Mouse (Mus musculus): ENCODE results near the gene Cers6.
A peak's percentile ranks its signal among the peaks of the same experiment; 100 is the strongest.

Cers6 gene

DNA sequence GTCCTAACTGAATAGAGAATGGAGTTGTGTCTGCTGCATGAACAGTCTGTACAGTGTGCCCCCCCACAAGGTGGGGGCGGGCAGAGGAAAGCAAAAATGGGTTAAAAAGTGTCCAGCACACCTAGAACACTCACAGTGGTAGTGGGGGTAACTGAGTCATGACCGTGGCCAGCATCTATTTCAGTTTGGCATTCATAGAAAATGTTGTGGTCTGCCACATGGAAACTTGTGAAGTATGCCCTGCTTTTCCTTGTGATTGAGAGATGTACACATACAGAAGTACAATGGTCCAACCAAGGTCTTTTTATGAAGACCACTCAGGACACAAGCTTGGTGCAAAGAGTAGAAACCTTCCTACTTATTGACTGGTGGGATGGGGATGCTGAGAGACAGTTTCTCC is 24.0 kb downstream of the Cers6 start:
- no peak for DNase-seq

GRCm38 (mm10) chr2:68885766-68886496 is 24.7 kb downstream of the Cers6 start:
- peak; percentile 49 for DNase-seq

DNA sequence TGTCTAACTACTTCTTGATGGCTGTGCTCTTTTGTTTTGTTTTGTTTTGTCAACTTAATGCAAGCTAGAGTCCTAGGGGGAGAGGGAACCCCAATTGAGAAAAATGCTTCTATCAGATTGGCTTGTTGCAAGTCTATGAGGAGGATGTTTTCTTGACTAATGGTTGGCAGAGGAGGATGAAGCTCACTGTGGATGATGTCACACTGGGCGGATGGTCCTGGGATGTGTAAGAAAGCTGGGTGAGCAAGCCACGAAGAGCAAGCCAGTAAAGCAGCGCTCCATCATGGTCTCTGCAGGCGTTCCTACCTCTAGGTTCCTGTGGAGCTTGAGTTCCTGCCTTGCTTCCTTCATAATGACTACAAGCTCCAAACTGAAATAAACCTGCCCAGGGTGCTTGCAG is 25.4 kb downstream of the Cers6 start:
- DNase-seq, result no peak

DNA sequence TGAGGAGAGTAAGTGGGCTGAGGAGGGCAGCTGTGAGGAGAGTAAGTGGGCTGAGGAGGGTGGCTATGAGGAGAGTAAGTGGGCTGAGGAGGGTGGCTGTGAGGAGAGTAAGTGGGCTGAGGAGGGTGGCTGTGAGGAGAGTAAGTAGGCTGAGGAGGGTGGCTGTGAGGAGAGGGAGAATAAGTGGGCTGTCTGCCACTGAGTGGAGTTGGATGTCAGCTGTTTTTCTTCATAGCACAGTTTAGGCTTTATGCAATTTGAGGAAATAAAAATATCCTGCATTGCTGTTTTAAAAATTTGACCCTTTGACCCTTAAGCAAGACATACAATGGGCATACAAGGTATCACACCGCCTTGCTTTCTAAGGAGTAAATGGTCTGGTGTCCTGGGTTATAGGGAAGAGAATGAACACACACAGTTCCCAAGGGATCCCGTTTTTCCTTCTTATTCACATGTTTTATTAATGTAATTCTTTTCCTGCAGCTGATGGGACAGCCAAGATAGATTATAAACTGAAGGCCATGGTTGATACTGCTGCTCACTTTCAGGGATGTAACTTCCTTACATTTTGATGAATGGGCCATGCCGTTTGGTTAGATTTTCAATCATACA is 27.0 kb downstream of the Cers6 start:
- DNase-seq, result peak; percentile 53

- no peak for DNase-seq
Observed at GRCm38 (mm10) chr2:68889661-68890170, 28.5 kb downstream of the Cers6 start.

DNA sequence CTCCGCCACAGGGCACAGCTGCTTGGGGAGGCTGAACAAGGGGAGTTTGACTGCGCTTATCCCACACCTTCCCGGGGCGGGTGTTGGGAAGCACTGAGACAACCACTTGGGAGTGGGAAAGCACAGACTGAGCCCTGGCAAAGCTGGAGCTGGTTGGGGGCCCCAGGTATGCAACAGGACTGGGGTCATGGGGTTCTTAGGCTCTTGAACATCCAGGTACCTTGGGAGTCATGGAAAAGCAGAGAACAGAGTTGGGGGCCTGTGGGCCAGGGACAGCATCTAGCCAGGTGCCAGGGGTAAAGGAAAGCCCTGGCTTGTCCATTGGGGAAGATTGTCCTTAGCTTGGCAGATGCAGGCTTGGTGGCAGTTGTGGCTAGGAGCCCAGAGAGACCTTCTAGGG is 31.2 kb downstream of the Cers6 start:
- DNase-seq, result no peak

DNA sequence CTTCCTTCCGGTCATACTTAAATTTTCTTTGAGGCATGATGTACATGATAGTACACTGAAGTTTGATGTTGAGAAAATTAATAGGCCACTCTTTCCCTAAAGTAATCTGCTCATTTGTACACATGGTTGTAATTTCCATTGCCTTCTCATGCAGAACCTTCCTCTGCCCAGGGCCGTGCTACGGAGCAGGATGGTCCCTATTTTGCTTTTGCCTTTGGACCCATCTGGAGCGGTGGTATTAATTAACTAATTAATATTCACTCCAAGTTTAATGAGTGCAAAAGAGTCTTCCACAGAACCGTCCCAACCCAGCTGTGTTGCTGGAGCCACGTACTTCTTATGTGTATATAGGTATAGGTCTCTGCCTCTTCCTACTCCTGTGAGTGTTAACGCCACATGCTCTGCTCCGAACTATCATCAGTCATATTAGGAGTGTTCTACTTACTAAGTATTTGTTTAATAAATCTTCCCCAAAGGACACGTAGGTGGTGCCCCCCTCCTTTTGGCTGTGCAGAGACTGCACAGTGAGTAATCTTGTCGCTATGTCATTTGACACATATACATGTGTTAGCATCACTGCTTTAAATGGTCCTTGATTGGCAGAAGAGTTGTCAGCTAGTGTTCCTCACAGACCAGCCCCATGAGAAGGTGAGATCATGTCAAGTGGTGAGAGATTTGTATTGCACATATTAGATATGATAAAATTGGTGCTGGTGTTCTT is 34.0 kb downstream of the Cers6 start:
- no peak for DNase-seq

GRCm38 (mm10) chr2:68896196-68896595 is 35.0 kb downstream of the Cers6 start:
- no peak for DNase-seq

DNA sequence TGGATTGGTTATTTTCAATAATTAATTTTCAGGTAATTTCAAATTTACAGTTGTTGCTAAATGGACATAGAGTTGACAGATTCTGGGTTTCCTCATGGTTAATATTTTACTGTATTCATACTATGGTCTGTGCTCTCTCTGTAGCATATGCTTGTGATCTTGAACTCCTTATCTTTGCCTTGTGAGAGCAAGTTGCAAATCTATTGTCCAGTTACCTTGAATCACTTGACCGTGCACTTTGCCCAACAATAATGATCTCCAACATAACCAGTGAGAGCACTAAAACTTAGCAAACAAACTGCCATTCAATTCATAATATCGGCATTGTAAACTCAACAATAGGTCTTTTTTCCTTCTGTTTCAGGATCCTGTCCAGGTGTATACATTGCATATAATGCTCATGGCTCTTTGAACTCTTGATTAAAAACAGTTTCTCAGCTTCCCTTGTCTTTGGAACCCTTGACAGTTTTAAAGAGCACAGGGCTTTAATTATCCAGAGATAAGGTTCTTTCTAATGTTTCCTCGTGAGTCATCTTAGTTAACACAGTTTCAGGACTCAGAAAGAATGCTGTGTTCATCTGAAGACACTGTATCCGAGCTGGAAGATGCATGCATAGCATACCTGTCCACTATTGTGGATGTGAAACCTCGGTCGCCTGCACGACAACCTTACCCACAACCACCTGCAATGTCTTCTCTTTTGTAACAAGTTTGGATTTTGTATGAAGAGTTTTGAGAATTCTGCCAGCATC is 38.7 kb downstream of the Cers6 start:
- DNase-seq, result no peak

- DNase-seq, result no peak
Observed at GRCm38 (mm10) chr2:68900640-68901378, 39.6 kb downstream of the Cers6 start.

DNA sequence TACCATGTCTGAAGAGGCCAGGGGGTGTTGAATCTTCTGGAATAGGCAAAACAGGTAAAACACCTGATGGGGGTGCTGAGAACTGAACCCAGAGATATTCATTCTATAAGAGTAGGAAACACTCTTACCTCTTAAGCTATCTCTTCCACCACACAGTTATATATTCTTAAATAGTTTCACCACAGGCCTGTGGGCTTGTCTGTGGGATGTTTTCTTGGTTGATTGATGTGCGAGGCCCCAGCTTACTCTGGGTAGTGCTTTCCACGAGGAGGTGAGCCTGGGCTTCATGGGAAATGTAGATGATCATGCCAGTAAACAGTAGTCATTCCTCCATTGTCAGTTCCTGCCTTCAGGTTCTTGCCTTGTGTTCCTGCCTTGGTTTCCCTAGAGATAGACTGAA is 40.5 kb downstream of the Cers6 start:
- no peak for DNase-seq

DNA sequence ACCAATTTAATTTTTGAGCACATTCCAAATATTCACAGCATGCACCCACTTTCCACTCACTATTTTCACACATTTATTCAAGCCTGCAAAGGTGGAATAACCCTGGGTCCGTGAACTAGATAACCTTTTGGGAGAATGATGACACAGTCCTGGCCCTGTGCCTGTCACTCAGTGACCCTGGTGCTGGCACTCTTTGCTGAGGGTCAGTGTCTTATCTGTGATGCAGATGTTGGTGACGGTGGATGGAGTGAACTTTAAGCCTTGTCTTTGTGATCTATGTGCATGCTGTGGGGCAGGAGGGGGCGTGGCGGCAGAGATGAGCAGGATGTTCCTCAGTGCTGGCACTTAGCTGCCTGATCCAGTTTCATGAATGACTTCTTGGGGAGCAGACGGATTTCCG is 41.3 kb downstream of the Cers6 start:
- no peak for DNase-seq

- no peak for DNase-seq
Observed at GRCm38 (mm10) chr2:68906921-68907320, 45.7 kb downstream of the Cers6 start.

DNA sequence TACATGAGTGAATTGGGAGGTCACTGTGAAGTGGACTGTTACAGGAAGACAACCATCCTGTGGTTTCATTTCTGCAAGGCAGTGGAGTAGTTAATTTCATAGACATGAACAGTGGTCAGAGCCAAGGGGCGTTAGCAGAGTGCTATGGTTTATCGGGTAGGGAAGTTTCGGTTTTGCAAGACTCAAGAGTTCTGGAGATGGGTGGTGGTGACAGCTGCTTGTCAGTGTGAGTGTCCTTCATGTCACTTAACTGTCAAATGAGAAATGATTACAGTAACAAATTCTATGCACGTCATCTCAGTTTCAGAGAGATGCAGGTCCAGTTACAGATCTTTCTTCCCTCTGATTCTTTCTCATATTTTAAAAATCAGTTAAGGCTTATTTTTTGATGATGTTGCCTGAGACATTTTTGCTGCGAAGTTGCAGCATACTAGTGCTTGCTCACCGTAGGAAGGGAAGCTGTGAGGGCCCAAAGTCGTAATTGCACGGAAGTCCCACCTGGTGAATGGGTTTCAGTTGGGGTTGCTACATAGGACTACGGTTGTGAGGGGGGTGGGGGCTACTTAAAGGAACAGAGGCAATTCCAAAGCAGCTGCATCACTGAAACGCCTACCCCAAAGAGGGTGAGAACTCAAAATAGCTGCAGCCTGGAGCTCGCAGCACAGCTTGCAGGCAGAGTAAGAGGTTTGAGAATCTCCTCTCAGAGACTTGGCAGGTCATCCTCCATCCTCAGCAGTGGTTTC is 46.7 kb downstream of the Cers6 start:
- peak; percentile 16 for DNase-seq

- DNase-seq, result no peak
Observed at GRCm38 (mm10) chr2:68910727-68911126, 49.5 kb downstream of the Cers6 start.

DNA sequence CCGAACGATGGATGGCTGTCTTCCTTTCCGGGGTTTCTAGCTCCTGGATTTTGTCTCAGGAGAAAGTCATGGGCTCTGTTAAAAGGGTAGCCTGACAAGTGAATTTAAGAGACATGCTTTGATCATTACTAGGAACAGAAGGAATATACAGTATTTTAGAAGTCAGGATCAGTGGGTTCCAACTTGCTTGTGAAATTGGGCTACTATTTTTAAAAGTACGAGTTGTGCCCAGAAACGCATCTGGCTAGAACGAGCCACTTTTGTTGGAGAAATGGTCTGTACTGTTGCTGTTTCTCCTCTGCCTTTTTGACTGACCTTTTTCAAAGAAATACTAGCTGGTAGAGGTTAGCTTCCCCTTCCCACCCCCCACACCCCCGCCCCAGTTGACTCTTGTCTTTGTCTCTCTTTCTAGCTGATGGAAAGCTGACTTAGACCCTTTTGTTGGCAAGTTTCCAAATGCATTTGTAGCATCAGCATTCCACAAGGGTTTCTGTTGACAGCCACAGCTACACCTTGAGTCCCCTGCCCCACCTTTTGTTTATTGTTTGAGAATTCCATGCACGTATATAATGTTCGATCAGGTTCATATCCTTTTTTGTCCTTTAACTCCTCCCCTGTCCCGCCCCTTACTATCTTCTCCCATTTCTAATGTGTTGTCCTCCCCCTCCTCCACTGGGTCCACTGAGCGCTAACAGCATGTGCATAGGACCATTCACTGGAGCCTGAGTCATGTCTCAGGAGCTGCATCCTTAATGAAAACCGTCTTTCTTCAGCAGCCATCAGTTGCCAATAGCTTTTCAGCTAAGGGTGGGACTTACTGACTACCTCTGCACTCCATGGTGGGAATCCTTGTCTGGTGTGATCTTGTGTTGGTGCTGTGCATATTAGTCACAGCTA is 50.6 kb downstream of the Cers6 start:
- DNase-seq, result no peak

DNA sequence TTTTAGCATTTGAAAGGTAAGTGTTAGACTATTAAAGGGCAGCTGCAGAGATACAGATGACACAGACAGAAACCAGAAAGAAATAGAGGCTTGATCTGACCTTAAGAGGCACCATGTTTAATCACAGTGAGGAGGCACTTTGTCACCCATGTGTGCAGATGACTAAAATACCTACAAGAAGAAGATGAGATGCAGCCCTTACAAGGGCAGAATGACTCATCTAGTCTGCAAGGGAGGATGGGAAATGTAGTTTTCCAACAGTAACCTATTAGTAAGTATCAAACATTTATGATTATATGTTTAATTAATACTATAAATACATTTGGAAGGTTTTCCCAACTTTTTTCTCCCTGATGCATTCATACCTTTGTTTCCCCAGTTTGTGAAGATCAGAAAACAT is 54.5 kb downstream of the Cers6 start:
- no peak for DNase-seq

GRCm38 (mm10) chr2:68916299-68916698 is 55.1 kb downstream of the Cers6 start:
- no peak for DNase-seq

DNA sequence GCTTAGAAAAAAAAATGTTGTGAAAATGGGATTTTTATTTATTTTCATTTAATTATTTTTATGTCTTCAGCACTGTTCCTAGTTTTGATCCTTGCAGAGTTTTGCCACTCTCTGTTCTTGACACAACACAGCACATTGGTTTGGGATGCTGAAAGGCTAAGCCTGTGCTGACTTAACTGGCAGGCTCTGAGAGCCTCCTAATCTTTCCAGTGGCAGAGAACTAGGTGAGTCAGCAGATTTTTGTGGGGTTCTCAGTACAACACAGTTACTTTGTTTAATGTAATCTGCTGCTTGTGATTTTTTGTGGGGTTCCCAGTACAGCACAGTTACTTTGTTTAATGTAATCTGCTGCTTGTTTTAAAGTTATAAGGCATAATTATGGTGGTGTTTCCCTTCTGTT is 55.8 kb downstream of the Cers6 start:
- no peak for DNase-seq

DNA sequence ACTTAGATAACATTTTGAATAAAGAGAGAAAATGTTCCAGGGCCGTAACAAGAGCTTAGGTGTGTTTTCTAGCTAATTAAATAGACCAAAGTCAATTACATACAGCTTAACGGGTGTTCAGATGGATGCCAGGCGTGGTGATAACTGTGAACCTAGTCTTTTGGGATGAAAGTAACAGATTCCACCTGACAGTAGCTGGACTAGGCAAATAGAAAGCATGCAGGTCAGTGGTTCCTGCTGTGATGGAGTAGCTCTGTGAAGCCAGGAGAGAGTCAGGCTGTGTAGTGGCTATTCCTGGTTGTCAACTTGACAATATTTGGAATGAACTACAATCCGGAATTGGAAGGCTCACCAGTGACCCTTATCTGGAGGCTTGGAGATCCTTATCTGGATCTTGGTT is 56.3 kb downstream of the Cers6 start:
- no peak for DNase-seq

- DNase-seq, result no peak
Observed at GRCm38 (mm10) chr2:68924344-68924743, 63.1 kb downstream of the Cers6 start.
